Mouse (Mus musculus): ENCODE measurements at regions not wholly inside any gene's neighbourhood (a gene's known extent, or its start where the extent isn't known, plus 50 kb on each side); places are given as distances from the start of the nearest gene placed in this dataset.

DNA sequence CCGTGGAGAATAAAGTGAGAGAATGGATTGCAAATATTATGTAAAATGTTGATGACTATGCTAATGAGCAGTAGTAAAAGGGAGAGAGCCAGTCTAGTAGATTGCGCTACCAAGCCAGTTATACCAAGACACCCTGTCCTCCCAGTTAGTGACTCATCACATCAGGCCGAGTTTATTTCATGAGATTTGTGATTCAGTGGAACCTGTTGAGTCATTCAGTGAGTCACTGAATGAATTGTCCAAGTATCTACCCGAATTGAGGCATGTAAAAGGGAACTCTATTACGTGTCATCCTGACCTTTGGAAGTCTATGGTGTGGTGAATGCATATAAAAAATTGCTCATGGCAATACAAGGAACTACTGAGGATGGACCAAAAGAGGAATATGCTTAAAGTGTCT, 504.3 kb upstream of the Fam160b2 start:
- TF ChIP-seq POLR2A (IDR thresholded peaks at IDR 0.05; ENCODE audit: extremely low read depth, insufficient read depth, low read length) (no peak), CTCF (IDR thresholded peaks at IDR 0.05; ENCODE audit: low read depth, low read length) (no peak)
